Mouse (Mus musculus) C2C12 (cell line): ENCODE results near the gene Sf1.

Source experiments
- CTCF ChIP-seq: IDR thresholded peaks from one replicate; pipeline ENCODE4 v1.5.1; 2011; ENCODE audit not compliant: control insufficient read depth, insufficient read depth, insufficient read length
- USF1 ChIP-seq: IDR thresholded peaks from one replicate; pipeline ENCODE4 v1.6.1; 2011; ENCODE audit warnings: low read depth, mild to moderate bottlenecking, control low read depth, moderate library complexity

- no peak for TF ChIP-seq CTCF
- TF ChIP-seq USF1: no peak
These were observed 45.3 kb downstream of the Sf1 start for GRCm38 (mm10) chr19:6408749-6409148.
